ENCODE assay signal across 10 mouse cellular contexts in genomic region chr19:21106766-21107165, GRCm38 (mm10).
DNase-seq lines count a peak whose midpoint lies in the region; ATAC-seq lines count a peak whose summit lies in the region.
"Had no signal": no experiment of that assay in that cellular context is flagged by ENCODE, and none has a peak within 500 bp of the region (broad histone marks: within the 10 kb centered on the region; RNA-seq: fewer than 3 reads in every experiment).

No protein-coding gene starts in this region.

- H3K4me3 ChIP-seq in embryonic facial prominence, embryonic 14.5 days (ENCODE audit: low read depth, low read length): no peak overlapping the region
- H3K4me3 ChIP-seq in embryonic facial prominence, embryonic 10.5 days: no peak overlapping the region
- no peak overlapping the region for H3K4me3 ChIP-seq in kidney, embryonic 16.5 days (ENCODE audit: low read length)
- H3K4me3 ChIP-seq: embryonic facial prominence, embryonic 13.5 days; heart, embryonic 10.5 days had no signal

- H3K4me1 ChIP-seq in embryonic facial prominence, embryonic 14.5 days (ENCODE audit: control insufficient read depth, insufficient read depth, low read length): peaks cover 9% of the 10 kb centered on the region
- H3K4me1 ChIP-seq in embryonic facial prominence, embryonic 10.5 days: peaks cover 9% of the 10 kb centered on the region; the same call in 1 of the 2 replicates
- H3K4me1 ChIP-seq in kidney, embryonic 16.5 days (ENCODE audit: insufficient read depth, low read length): peaks cover 26% of the 10 kb centered on the region

- no peak overlapping the region for H3K9ac ChIP-seq in embryonic facial prominence, embryonic 14.5 days (ENCODE audit: low read depth, low read length)
- H3K9ac ChIP-seq in kidney, embryonic 16.5 days (replicated peaks; ENCODE audit: low read length): no peak overlapping the region
- H3K9ac ChIP-seq: embryonic facial prominence, embryonic 13.5 days had no signal

- no peak for ATAC-seq in embryonic facial prominence, embryonic 14.5 days (ENCODE audit: low read depth)
- ATAC-seq in kidney, embryonic 16.5 days (ENCODE audit: low FRiP score, low TSS enrichment): peak; percentile 24; the same call in 1 of the 2 replicates

- no peak for DNase-seq in embryonic facial prominence, embryonic 14.5 days (ENCODE audit: low spot score)
- DNase-seq in embryonic facial prominence, embryonic 10.5 days (ENCODE audit: low spot score): no peak
- DNase-seq in ovary, postnatal 36 days (ENCODE audit: low spot score): peak; percentile 8
- no peak for DNase-seq in ovary, postnatal 10 days (ENCODE audit: low spot score)
- peak; percentile 54 for DNase-seq in yolk sac, embryonic 10.5 days (ENCODE audit: low spot score)
- no peak for DNase-seq in embryo, embryonic 11 days
- no peak for DNase-seq in thymus, postnatal 25 days

- H3K36me3 ChIP-seq in embryonic facial prominence, embryonic 14.5 days (ENCODE audit: control insufficient read depth, insufficient read depth, low read length): no peaks in the 10 kb centered on the region
- H3K36me3 ChIP-seq in embryonic facial prominence, embryonic 10.5 days (replicated peaks): no peaks in the 10 kb centered on the region
- no peaks in the 10 kb centered on the region for H3K36me3 ChIP-seq in kidney, embryonic 16.5 days (ENCODE audit: insufficient read depth, low read length)
- H3K36me3 ChIP-seq: embryonic facial prominence, embryonic 13.5 days; heart, embryonic 10.5 days had no signal

- no peaks in the 10 kb centered on the region for H3K27me3 ChIP-seq in embryonic facial prominence, embryonic 14.5 days (replicated peaks; ENCODE audit: control insufficient read depth, insufficient read depth, low read length)
- no peaks in the 10 kb centered on the region for H3K27me3 ChIP-seq in embryonic facial prominence, embryonic 10.5 days (replicated peaks; ENCODE audit: low read depth, poor library complexity, severe bottlenecking)
- H3K27me3 ChIP-seq in kidney, embryonic 16.5 days (ENCODE audit: insufficient read depth, low read length): no peaks in the 10 kb centered on the region
- H3K27me3 ChIP-seq: embryonic facial prominence, embryonic 13.5 days had no signal

- H3K4me2 ChIP-seq in embryonic facial prominence, embryonic 14.5 days (ENCODE audit: low read depth, low read length): no peak overlapping the region
- peak overlapping the region; percentile 18 for H3K4me2 ChIP-seq in kidney, embryonic 16.5 days (replicated peaks; ENCODE audit: low read depth, low read length)
- H3K4me2 ChIP-seq: embryonic facial prominence, embryonic 13.5 days had no signal

- H3K9me3 ChIP-seq in embryonic facial prominence, embryonic 14.5 days (ENCODE audit: control insufficient read depth, low read length): no peaks in the 10 kb centered on the region
- no peaks in the 10 kb centered on the region for H3K9me3 ChIP-seq in embryonic facial prominence, embryonic 10.5 days
- H3K9me3 ChIP-seq in kidney, embryonic 16.5 days (ENCODE audit: low read length): no peaks in the 10 kb centered on the region
- H3K9me3 ChIP-seq: embryonic facial prominence, embryonic 13.5 days; heart, embryonic 10.5 days had no signal

- WGBS in embryonic facial prominence, embryonic 14.5 days: 72% methylated on average over 10 of the region's 10 CpGs
- 88% methylated on average over 10 of the region's 10 CpGs for WGBS in embryonic facial prominence, embryonic 10.5 days
- WGBS in kidney, embryonic 16.5 days: 64% methylated on average over 10 of the region's 10 CpGs

- H3K27ac ChIP-seq in embryonic facial prominence, embryonic 14.5 days (replicated peaks; ENCODE audit: low read depth, low read length): 0 out of 2 replicates have a peak overlapping the region, but pooled peaks have one; percentile 44
- H3K27ac ChIP-seq in embryonic facial prominence, embryonic 10.5 days (replicated peaks): no peak overlapping the region
- peak overlapping the region; percentile 79 for H3K27ac ChIP-seq in kidney, embryonic 16.5 days (ENCODE audit: low read length)
- H3K27ac ChIP-seq: embryonic facial prominence, embryonic 13.5 days; heart, embryonic 10.5 days had no signal

Comparison
In these comparisons a context has a peak if more than half of its experiments do, and no peak if none do; other contexts are left out.
1. DNase-seq: peak in ovary, postnatal 36 days (single experiment) and yolk sac, embryonic 10.5 days (single experiment); none in embryonic facial prominence, embryonic 14.5 days (single experiment), embryonic facial prominence, embryonic 10.5 days (single experiment), ovary, postnatal 10 days (single experiment), embryo, embryonic 11 days (single experiment) and thymus, postnatal 25 days (single experiment).